Mouse (Mus musculus): Measurements from ENCODE around the gene Zfp870.

The Zfp870 gene

DNA sequence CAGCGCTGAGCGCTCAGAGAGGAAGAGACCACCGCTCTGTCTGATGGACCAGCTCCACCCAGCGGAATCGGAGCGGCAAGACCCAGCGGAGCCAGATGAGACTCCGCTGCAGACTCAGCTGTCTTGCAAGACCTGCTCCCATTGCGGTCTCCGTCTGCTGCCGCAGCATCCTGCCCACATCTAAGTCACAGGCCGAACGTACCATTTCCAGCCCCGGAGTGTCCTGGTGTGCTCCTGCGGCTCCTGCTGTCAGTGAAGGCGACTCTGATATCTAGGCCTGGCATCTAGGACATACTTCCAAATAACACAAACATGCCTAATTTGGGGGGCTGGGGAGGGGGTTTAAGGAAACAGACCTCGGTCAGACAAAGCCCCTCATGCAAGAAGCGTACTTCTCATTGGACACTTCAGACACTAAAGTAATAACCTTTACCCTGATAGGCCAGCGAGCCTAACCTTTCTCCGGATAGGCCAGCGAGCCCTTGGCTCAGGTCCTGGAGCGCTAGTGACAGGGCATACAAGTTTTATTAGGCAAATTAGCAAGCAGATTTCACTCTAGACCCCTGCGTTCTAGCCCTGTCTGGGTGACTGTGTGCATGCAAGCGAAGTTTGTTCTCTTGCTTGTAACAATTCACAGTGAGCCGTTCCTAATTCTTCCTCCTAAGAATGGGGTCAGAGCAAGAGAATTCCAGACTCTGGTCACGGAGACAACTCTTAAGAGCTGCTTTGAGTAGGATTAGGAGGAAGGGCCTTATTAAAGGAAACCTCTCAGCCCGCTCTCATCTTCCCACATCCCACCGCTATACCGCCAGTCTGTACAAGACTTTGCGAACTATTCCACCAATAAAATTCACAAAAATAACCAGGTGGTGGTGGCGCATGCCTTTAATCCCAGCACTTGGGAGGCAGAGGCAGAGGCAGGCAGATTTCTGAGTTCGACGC is at the start of gene Zfp870:
TSS of gene Zfp870 (minus strand) at position 404 of the 942 bp plus-strand sequence.
- peak; percentile 89 to 95 for DNase-seq

DNA sequence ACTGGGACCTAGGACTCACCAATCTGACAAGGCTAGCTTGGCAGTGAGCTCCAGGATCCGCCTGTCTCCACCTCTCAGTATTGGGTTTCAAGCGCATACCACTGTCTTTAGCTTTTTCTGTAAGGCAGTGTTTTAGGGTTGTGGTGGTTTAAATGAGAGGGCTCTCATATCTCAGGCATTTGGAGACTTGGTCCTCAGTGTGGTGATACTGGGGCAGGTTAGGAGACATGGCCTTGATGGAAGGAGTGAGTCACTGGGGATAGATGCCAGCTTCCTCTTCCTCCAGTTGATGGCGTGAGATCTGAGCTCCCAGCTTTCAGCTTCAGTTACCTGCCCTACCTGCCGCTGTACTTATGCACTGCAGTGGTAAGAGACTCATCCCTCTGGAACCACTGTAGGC is 48.4 kb upstream of the Zfp870 start:
- no peak for DNase-seq

DNA sequence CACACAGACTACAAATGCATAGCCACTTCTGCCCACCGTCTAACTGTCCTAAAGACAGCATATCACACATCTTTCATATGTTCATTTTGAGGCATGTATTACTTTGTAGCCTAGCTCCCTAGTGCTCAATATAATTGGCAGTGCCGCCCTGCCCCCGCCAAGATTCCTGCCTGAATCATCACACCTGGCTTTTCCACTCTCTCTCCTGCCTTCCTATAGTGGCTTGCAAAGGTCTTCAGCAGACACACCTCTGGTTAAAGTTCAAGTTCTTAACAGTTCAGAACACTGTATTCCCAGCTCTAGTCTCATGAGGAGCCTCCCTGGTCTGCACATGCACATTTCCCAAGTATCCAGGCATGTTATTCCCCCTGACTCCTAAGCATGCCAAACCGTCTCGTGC is 36.4 kb upstream of the Zfp870 start:
- no peak for DNase-seq

DNA sequence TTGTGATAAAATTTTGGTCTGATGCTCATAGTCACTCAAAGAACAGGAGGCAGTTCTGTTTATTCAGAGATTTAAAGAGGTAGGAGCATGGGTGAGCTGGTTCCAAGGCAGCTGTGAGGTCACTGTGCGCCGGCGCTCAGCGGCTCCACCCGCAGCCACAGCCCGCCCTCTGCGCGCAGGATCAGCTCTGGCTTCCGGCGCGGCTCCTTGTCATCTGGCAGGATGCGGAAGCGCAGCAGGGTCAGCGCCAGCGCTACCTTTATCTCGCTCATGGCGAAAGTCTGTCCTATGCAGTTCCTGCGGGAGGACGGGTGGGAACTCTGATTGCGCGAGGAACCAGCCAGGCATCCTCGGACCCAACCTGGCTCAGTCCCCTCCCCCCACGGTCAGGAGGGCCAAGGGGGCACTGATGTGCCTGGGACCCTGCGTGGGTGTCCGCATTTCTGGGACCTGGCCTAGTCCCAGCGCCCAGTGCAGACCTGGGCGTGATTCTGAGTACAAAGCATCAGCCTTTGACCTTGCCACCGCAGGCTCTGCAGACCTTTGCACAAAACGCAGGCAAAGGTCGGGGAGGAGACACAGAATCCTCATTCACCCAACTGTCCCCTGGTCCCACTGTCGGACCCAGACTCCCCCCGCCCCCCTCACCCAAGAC is 33.3 kb upstream of the Zfp870 start:
- DNase-seq, result peak; percentile 71 to 83

DNA sequence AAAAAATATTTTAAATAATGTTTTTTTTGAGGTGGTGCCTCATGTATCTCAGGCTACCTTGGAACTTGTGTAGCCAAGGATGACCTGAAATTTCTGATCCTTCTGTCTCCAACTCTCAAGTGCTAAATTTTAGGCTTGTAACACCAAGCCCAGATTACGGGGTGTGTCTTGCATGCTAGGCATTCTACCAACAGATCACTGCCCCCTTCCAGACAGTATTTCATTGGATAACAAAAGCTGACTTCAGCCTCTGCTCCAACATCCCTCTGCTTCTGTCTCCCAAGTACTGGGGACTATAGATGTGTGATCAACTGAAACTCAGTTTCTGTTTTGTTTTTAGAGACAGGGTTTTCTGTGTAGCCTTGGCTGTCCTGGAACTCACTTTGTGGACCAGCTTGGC is 32.2 kb upstream of the Zfp870 start:
- DNase-seq, result no peak

DNA sequence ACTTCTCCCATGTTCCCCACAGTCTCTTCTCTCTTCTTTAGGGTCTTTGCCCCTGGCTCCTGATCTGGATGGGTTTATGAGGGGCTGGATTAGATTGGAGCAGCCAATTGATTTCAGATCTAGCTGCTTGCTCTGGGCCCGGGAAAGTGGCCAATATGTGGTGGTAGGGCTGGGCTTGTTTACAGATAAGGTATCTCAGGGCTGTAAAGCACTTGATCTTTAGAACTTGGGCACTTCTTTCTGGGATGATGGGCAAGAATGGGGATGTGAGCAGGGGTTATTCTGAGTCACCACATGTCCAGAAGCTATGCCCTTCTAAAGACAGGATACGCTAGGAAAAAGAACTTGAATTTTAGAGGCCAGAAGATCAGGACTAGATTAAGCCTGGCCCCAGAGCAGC is 27.7 kb upstream of the Zfp870 start:
- DNase-seq, result no peak

DNA sequence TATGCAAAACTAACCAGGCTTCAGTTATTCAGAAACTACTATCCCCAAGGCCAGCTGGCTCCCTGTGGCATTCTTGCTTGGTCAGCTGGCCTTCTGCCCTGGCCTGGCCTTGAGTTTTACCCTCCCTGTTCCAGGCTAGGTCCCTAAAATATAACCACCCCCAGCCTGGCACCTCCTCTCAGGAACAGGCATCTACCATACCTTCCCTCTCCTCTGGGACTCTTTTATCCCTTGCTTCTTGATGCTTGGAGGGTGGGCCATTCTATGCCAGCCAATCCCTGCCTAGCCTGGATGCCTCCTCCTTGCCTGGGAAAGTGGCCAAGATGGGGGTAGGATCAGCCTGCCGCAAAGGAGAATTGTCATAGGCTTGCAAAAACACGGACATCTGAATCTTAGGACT is 25.7 kb upstream of the Zfp870 start, which contains the start of gene Cyp4f14:
TSS of gene Cyp4f14 (minus strand) at position 212 of the 400 bp plus-strand sequence.
- DNase-seq, result peak; percentile 72 to 82

DNA sequence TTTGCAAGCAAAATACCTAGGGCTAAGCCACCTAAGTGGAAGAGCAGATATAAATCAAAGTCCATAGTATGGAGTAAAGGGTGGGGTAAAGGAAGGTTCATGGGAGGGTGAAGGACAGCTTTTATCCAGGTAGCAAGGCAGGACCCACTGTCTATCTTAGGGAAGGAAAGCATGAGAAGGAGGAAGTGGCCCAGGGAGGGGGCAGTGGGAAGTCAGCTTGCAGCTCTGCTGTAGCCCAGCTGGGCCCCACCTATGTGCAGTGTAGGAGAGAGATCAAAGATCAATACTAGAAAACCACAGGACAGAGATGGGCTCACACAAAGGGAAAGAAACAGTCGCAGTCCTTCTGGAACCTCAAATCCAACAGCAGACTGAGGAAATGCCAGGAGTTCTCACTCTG is 24.6 kb upstream of the Zfp870 start:
- no peak for DNase-seq

DNA sequence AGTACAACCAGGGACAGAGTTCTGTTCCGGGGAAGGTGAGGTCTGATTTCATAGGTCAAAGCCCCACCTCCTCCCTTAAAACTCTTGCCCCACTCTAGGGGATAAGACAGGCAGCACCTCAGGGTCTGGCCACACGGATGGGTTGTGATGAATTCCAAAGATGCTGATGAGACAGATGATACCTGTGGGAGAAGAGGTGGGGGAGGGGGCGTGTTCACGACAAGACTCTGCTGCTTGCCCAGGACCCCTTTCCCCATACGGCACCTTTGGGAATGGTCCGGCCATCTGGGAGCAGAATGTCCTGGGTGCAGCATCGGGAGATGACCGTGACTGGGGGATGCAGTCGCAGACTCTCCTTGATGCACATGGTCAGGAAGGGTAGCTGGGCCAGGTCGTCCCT is 14.7 kb upstream of the Zfp870 start:
- DNase-seq, result no peak

DNA sequence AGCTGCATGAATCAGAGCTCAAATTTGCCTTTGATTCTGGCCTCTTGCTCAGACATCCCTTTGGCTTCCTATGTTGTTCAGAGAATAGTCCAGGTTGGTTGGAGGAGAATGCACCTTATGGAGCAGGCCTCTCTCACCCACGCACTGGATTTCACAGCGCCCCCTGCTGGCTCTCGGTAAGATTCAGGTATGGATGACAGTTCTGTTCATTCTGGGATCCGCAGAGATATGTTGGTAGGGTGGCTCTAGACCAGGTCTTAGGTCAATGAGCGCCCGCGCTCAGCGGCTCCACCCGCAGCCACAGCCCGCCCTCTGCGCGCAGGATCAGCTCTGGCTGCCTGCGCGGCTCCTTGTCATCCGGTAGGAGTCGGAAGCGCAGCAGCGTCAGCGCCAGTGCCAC is 13.8 kb upstream of the Zfp870 start:
- peak; percentile 54 to 87 for DNase-seq

DNA sequence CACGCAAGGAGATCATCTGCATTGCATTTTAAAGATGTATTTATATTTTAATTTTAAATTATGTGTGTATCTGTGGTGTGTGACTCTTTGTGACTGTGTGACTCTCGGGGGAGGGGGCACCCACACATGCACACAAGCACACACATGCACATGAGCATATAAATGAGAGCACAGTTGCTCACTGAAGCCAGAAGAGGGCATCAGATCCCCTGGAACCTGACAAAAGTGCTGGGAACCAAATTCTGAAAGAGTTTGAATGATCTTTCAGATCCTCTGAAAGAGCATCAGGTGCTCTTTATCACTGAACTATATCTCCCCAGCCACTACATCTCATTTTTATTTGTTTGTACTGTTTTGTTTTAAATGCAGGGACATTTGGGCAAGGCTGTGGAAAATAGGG is 13.0 kb upstream of the Zfp870 start:
- DNase-seq, result peak in 1 of 2 experiments; percentile 19

DNA sequence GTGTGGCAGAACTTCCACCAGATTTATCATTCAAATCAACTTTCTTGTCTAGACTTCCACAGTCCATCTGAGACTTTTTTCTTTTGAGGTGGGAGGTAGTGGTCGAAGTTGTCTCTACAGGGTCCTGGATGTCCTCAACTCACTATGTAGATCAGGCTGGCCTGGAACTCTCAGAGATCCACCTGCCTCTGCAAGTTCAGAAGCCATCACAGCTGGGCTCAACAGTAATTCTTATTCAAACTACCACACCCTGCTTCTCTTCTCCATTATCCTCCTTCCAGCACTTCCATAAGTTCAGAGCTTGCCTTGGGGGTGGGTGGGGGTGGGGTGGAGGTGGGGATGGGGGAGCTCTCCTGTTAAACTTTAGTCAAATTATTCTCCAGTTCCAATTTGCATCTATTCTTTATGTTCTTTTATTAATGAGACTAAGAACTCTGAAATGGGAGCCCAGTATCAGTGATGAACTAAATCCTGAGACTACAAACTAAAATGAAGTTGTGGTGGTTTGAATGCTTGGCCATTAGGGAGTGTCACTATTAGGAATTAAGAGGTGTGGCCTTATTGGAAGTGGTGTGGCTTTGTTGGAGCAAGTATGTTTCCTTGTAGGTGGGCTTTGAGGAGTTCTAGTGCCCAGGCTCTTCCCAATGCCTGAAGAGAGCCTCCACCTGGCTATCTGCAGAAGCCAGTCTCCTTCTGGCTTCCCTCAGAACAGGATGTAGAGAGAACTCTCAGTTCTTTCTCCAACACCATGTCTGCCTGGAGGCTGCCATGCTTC is 10.5 kb upstream of the Zfp870 start:
- no peak for DNase-seq

DNA sequence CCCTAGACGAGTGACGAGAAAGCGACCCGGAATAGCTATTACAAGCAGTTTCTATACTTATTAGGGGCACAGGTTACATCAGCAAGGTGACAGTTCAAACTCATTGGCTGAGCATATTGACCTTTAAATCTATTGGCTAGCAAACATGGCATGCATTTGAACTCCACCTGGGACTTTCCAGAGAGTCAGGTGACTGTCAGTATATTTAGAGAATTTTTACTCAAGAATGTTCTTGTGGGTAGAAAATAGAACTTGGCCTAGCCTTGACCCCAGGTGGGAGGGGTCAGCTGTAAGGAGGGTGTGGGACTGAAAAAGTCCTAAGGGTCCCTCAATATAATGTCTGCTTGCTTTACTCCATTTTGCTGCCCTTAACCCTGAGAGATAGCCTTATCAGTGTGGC is 4.0 kb upstream of the Zfp870 start:
- no peak for DNase-seq

DNA sequence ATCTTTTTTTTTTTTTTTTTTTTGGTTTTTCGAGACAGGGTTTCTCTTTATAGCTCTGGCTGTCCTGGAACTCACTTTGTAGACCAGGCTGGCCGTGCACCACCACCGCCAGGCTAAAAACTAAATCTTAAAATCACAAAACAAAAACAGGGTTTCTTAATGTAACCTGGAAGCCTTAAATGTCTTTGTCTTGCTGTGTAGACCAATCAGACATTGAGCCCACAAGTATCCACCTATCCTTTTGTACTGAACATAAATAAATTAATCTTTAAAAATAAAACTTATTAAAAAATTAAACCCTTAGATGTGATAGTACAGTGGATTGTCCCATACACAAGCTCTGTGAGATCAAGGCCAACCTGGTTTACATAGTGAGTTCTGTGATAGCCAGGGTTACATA is 2.5 kb upstream of the Zfp870 start:
- DNase-seq, result no peak

DNA sequence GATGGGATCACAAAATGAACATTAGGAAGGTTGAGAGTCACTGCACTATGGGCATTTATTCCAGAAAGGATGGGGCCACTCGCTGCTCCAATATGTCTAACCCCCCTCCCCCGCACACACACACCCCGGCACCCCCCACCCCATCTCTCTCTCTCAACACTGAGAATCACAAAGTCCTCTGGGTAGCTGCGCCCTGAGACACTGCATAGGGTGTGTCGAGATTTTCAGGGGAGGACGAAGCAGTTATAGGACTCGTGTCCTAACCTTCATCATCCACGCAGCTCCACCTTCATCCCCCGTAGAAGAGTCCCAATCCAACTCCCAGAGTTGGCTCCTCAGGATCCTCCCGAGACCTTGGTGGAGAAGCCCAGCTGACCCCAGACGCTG is 597 bp downstream of the Zfp870 start:
- DNase-seq, result peak in 1 of 2 experiments; percentile 6

DNA sequence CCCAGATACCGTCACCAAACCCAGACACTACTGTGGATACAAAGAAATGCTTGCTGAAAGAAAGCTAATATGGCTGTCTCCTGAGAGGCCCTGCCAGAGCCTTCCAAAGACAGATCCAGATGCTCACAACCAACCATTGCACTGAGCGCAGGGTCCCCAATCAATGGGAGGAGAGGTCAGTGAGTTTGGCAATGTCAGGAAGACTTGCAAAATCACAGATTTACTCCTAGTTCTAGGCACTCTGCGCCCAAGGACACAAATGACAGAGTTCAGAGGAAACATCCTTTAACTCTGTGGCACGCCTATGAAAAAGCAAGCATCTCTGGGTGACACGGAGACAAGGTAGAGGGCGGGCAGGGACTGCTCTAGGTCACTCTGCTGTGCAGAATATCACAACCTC is 1.8 kb downstream of the Zfp870 start:
- no peak for DNase-seq

DNA sequence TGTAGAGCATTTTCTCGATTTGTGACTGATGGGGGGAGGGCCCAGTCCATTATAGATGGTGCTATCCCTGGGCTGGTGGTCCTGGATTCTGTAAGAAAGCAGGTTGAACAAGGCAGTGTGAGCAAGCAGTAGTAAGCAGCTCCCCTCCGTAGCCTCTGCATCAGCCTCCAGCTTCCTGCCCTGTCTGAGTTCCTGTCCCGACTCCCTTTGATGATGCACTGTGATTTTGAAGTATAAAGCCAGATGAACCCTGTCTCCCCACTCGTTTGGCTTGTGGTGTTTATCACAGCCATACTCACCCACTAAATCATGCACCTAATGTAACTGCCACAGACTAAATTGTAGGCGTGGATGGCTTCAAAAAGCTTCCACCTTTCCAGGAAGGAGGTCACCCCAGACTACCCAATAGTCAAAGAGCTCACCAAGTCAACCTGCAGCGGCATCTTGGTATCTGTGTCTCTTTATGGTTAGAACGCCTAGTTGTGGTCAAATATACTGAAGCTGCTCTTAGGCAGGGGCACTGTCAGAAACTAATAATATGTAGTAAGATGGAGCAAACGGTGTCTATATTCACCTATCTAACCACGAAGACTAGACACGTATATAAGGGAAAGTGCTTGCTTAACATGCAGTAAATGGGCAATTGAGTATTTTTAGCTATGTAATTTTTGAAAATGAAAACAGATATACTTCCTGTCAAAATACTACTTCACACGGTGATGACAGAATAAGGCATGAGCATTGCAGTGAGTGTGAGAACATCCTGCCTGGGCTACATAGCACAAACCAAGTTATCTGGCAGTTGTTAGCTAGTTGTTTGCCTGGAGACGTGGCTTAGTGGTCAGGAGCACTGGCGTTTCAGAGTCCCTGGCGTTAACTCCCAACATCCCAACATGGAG is 10.9 kb downstream of the Zfp870 start:
- no peak for DNase-seq

DNA sequence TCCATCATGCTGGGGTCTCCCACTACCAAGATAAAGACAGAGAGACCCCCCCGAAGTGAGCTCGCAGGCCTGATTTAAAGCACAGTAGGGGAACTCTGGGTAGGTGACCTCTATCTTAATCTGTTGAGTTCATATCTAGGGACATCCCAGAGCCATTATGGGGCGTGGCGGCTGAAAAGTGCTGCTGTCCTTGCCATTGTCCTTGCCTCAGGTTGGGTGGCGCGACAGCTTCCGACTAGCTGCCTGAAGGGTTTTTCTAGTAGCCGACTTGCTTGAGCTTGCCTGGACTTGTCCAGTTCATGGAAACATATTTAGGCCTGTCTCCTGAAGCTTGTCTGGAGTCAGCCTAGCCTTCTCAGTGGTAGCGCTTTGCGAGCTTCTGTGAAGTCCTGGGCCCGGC is 12.7 kb downstream of the Zfp870 start:
- DNase-seq, result no peak

DNA sequence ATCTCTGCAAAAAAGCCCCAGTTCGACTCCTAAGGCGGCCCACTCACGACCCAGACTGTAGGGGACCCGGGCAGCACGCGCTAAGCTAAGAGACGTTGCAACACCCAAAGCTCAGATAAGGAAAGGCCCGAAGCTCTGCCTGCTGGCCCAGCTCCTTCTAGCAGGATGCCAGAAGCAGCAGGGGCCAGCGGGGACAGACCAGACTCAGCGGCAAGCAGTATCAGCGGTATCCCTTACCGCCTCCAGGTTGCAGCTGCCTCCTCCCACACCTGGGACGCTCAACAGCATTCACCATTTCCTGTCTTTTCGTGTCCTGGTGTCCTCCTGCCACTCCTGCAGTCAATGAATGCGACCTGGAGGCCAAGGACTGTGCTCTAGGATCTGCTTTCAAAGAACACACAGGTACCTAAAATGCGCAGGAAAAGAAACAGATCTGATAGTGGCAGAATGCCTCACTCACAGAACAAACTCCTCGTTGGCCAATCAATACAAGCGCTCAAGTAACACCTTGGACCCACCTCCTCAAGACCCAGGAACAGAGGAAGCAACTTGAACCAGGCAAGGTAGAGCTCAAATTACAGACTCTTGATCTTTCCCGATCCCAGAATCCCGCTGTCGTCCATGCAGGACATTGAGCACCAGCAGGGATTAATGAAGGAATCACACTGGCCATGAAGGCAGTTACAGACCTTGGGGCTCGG is 13.8 kb downstream of the Zfp870 start:
- no peak for DNase-seq

DNA sequence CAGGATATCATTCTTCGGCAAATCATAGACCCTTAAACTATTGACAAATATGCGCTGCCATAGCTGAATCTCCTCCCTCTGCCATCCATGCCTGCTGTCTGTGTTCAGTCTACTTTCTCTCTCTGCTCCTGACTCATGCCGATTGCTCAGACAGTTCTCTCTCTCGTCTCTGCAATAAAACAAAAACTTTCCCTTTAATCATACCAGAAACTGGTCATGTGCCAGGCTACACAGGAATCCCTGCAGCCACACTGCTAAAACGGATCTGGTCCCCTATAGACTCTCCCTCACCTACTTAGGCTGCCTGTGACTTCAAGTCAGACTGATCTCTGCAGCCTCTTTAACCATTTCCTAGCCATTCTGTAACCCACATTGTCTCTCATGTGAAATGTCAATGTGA is 18.7 kb downstream of the Zfp870 start:
- no peak for DNase-seq

DNA sequence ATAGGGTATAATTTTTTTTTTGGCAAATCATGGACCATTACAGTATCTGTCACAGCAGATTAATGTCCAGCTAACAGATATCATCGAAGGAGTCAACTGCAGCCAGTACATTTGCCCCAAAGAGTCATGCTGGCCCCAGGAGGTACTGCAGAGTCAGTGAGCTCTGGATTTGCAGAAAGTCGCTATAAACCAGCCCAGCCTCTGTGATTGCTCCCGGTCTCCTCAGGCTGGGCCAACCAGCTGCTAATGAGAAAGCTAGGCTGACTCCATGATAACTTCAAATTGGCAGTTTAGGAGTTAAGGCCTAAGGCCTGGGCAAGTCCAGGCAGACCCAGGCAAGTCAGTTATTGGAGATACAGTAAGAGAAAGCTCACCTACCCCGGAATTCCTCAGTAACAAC is 19.4 kb downstream of the Zfp870 start:
- DNase-seq, result no peak

DNA sequence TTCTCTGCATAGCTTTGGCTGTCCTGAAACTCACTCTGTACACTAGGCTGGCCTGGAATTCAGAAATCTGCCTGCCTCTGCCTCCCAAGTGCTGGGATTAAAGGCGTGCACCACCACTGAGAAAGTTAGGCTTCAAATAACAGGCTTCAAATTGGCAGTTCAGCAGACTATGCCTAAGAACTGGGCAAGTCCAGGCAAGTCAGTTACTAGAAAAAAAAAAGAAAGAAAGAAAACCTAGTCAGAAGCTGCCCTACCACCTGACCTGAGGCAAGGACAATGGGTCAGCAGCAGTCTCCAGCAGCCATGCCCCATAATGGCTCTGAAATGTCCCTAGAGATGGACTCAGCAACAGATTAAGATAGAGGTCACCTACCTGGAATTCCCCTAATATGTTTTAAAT is 20.0 kb downstream of the Zfp870 start:
- DNase-seq, result no peak
